Mouse (Mus musculus): ENCODE measurements around the gene Pacrg. TPM values are rescaled to one million over a fixed set of nuclear protein-coding genes. Genes with fewer than 3 reads are reported as not detected.

The Pacrg gene
- total RNA-seq, 2 experiments from 2014 or later: 19.9 to 23.8 TPM

GRCm38 (mm10) chr17:10456409-10456808 is 383.7 kb downstream of the Pacrg start:
- DNase-seq (ENCODE audit: low spot score in 2 of 2): no peak

- no peak for DNase-seq (ENCODE audit: low spot score in 2 of 2)
These were observed 384.1 kb downstream of the Pacrg start for GRCm38 (mm10) chr17:10455961-10456360.

- DNase-seq (ENCODE audit: low spot score in 2 of 2): peak in 1 of 2 experiments; percentile 50
These were observed 385.7 kb downstream of the Pacrg start for GRCm38 (mm10) chr17:10454406-10454805.

GRCm38 (mm10) chr17:10452801-10453200 is 387.3 kb downstream of the Pacrg start:
- no peak for DNase-seq (ENCODE audit: low spot score in 2 of 2)

- DNase-seq (ENCODE audit: low spot score in 2 of 2): peak; percentile 19 to 53
These were observed 388.6 kb downstream of the Pacrg start for GRCm38 (mm10) chr17:10451306-10452077.

GRCm38 (mm10) chr17:10449800-10450299 is 390.3 kb downstream of the Pacrg start:
- no peak for DNase-seq (ENCODE audit: low spot score in 2 of 2)

- no peak for DNase-seq (ENCODE audit: low spot score in 2 of 2)
These were observed 391.7 kb downstream of the Pacrg start for GRCm38 (mm10) chr17:10448417-10448816.

- DNase-seq (ENCODE audit: low spot score in 2 of 2): peak in 1 of 2 experiments; percentile 53
These were observed 398.5 kb downstream of the Pacrg start for GRCm38 (mm10) chr17:10441501-10442111.

- DNase-seq (ENCODE audit: low spot score in 2 of 2): no peak
These were observed 399.1 kb downstream of the Pacrg start for GRCm38 (mm10) chr17:10440961-10441360.

- no peak for DNase-seq (ENCODE audit: low spot score in 2 of 2)
These were observed 400.3 kb downstream of the Pacrg start for GRCm38 (mm10) chr17:10439815-10440214.

- DNase-seq (ENCODE audit: low spot score in 2 of 2): no peak
These were observed 405.2 kb downstream of the Pacrg start for GRCm38 (mm10) chr17:10434867-10435266.

- no peak for DNase-seq (ENCODE audit: low spot score in 2 of 2)
These were observed 407.5 kb downstream of the Pacrg start for GRCm38 (mm10) chr17:10432525-10433180.

GRCm38 (mm10) chr17:10431849-10432524 is 408.1 kb downstream of the Pacrg start:
- no peak for DNase-seq (ENCODE audit: low spot score in 2 of 2)

GRCm38 (mm10) chr17:10430831-10431230 is 409.3 kb downstream of the Pacrg start:
- DNase-seq (ENCODE audit: low spot score in 2 of 2): no peak

GRCm38 (mm10) chr17:10429406-10429805 is 410.7 kb downstream of the Pacrg start:
- no peak for DNase-seq (ENCODE audit: low spot score in 2 of 2)

GRCm38 (mm10) chr17:10425311-10425710 is 414.8 kb downstream of the Pacrg start:
- no peak for DNase-seq (ENCODE audit: low spot score in 2 of 2)

- no peak for DNase-seq (ENCODE audit: low spot score in 2 of 2)
These were observed 422.4 kb downstream of the Pacrg start for GRCm38 (mm10) chr17:10417558-10418253.

- DNase-seq (ENCODE audit: low spot score in 2 of 2): no peak
These were observed 423.1 kb downstream of the Pacrg start for GRCm38 (mm10) chr17:10416995-10417394.

GRCm38 (mm10) chr17:10416101-10416500 is 424.0 kb downstream of the Pacrg start:
- no peak for DNase-seq (ENCODE audit: low spot score in 2 of 2)

GRCm38 (mm10) chr17:10414383-10414782 is 425.7 kb downstream of the Pacrg start:
- DNase-seq (ENCODE audit: low spot score in 2 of 2): no peak

GRCm38 (mm10) chr17:10413870-10414269 is 426.2 kb downstream of the Pacrg start:
- no peak for DNase-seq (ENCODE audit: low spot score in 2 of 2)

All from layer of hippocampus, adult 18-20 months (tissue).